Mouse (Mus musculus): ENCODE results near the gene Nr1i2.

DNA sequence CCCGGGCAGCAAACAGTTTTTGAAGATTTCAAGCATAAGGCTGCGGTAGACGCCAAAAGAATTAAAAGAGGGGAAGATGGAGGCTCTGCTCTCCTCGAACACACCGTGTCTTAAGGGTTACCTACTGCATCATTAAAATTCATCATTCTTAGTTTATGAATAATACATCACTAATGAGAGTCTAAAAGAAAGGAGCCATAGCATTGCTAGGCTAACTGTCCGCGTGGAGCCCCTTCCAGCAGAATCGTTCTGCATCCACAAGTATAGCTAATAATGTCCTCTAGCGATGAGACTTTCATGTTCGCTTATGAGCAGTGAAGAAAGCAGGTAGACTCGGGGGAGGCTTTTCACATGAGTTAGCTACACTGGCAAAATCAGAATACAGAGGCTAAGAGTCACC is 13.6 kb upstream of the Nr1i2 start:
- TF ChIP-seq POLR2A (IDR thresholded peaks at IDR 0.05; ENCODE audit: insufficient read depth, low read depth, low read length) (no peak), CTCF (IDR thresholded peaks at IDR 0.05) (no peak), EP300 (IDR thresholded peaks at IDR 0.05; ENCODE audit: insufficient read depth, low read depth, low read length) (no peak)

All from heart, adult 2 months (tissue).